Mouse (Mus musculus) liver, embryonic 13.5 days (tissue): Measurements from ENCODE around the gene Car7. TPM values are rescaled to one million over a fixed set of nuclear protein-coding genes. Genes with fewer than 3 reads are reported as not detected.
"Not testable (repeated sequence)": the region's sequence is repeated elsewhere in the genome, so short reads cannot be mapped to it uniquely, and the experiment has no call there.

ENCODE experiments used
- ATAC-seq: fragments of 200-750 bp; cut with Nextera tagmentation; 2 replicates; pipeline ENCODE4 v1.8.0; 2017; ENCODE audit warnings: low read depth, mild to moderate bottlenecking, moderate number of reproducible peaks, moderate library complexity
- DNase-seq: peaks from one replicate; pipeline ENCODE4 v3.0.0; 2022
- H3K27ac ChIP-seq: fragments of 300-500 bp; sonication (generic); 2 replicates; pipeline ENCODE4 v1.5.1; 2015; ENCODE audit warnings: moderate library complexity, mild to moderate bottlenecking, inconsistent platforms
- H3K27me3 ChIP-seq: fragments of 300-500 bp; sonication (generic); 2 replicates; pipeline ENCODE4 v1.6.1; 2015; ENCODE audit warnings: mild to moderate bottlenecking, inconsistent platforms
- H3K36me3 ChIP-seq: fragments of 300-500 bp; sonication (generic); 2 replicates; pipeline ENCODE4 v1.6.1; 2015; ENCODE audit warnings: mild to moderate bottlenecking, inconsistent platforms
- H3K4me1 ChIP-seq: fragments of 300-500 bp; sonication (generic); replicated peaks from 2 replicates; pipeline ENCODE4 v1.6.1; 2015; ENCODE audit warnings: inconsistent platforms
- H3K4me2 ChIP-seq: fragments of 300-500 bp; sonication (generic); 2 replicates; pipeline ENCODE4 v1.6.1; 2015; ENCODE audit warnings: inconsistent platforms, mild to moderate bottlenecking, moderate library complexity
- H3K4me3 ChIP-seq: fragments of 300-500 bp; sonication (generic); replicated peaks from 2 replicates; pipeline ENCODE4 v1.5.1; 2015; ENCODE audit warnings: mild to moderate bottlenecking, inconsistent platforms
- H3K9ac ChIP-seq: fragments of 300-500 bp; sonication (generic); 2 replicates; pipeline ENCODE4 v1.6.1; 2015; ENCODE audit warnings: mild to moderate bottlenecking, inconsistent platforms
- H3K9me3 ChIP-seq: fragments of 300-500 bp; sonication (generic); replicated peaks from 2 replicates; pipeline ENCODE4 v1.6.1; 2016; ENCODE audit warnings: inconsistent platforms
- WGBS: fragments of 180-500 bp; shearing (Covaris S2); methylation state at CpG from one replicate; pipeline ENCODE4 v1.1.7; 2015; ENCODE audit not compliant: insufficient replicate concordance; 5-methylcytosine and 5-hydroxymethylcytosine counted together
- polyA plus RNA-seq: library from polyadenylated mRNA; unstranded; fragments of >200 nt; fragmentation: Nextera tagmentation; extraction: Ambion mirVana; gene quantifications from 2 replicates; pipeline ENCODE4 v1.2.1, GENCODE M21; 2015

The Car7 gene
- polyA plus RNA-seq, 1 experiment from 2014 or later: 4.2 TPM

- WGBS: 1% methylated on average over 26 of the region's 26 CpGs
Measured at GRCm38 (mm10) chr8:104570436-104571343, 36.2 kb downstream of the Car7 start.

GRCm38 (mm10) chr8:104576820-104577219, 42.3 kb downstream of the Car7 start:
- H3K36me3 ChIP-seq: no peaks in the 10 kb centered on the region
- no peaks in the 10 kb centered on the region for H3K9me3 ChIP-seq
- H3K4me1 ChIP-seq: no peaks in the 10 kb centered on the region
- no peak for DNase-seq
- no peak overlapping the region for H3K9ac ChIP-seq
- peaks cover 2% of the 10 kb centered on the region; the same call in 1 of the 2 replicates for H3K27me3 ChIP-seq
- 69% methylated on average over 3 of the region's 3 CpGs for WGBS
- no peak for ATAC-seq
- H3K4me3 ChIP-seq: no peak overlapping the region
- no peak overlapping the region for H3K4me2 ChIP-seq
- H3K27ac ChIP-seq: no peak overlapping the region

More at GRCm38 (mm10) chr8:104570436-104571343, 36.2 kb downstream of the Car7 start:
- Histone ChIP-seq H3K27me3 (peaks cover 2% of the 10 kb centered on the region; the same call in 1 of the 2 replicates), H3K9ac (peak overlapping the region; percentile 64), H3K36me3 (no peaks in the 10 kb centered on the region), H3K9me3 (no peaks in the 10 kb centered on the region), H3K4me2 (peak overlapping the region; percentile 89), H3K4me3 (peak overlapping the region; percentile 58), H3K27ac (no peak overlapping the region), H3K4me1 (peaks cover 8% of the 10 kb centered on the region)
- DNase-seq (peak; percentile 69), ATAC-seq (peak; percentile 70)

DNA sequence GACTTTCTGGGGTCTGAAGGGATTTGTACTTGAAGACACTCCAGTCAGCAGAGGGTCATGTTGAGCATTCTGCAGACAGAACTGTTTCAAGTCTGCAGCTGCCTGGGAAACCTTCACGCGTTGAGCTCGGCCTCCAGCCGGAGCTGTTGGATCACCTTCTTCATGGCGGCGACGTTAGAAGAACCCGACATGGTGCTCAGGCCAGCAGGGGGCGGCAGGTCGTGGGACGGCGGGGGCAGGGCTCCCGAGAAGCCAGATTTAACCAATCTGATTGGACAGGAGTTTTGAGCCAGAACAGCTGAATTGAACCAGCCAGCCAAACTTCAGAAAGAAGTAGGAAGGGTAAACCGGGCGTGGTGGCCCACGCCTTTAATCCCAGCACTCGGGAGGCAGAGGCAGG, 43.1 kb downstream of the Car7 start:
- ATAC-seq, H3K27ac ChIP-seq, H3K4me3 ChIP-seq, H3K4me2 ChIP-seq, H3K4me1 ChIP-seq, H3K27me3 ChIP-seq, H3K9me3 ChIP-seq, DNase-seq, H3K9ac ChIP-seq, H3K36me3 ChIP-seq: not testable (repeated sequence)
- WGBS: 68% methylated on average over 17 of the region's 17 CpGs

DNA sequence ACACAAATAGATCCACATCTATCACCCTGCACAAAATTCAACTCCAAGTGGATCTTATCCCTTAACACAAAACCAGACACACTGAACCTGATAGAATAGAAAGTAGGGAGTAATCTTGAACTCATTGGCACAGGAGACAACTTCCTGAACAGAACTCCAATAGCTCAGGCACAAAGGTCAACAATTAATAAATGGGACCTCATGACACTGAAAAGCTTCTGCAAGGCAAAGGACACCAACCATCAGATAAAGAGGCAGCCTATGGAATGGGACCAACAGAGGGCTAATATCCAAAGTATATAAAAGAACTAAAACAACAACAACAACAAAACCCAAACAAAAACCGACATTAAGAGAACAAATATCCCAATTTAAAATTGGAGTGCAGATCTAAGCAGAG, 50.0 kb downstream of the Car7 start:
- Histone ChIP-seq H3K9ac (no peak overlapping the region), H3K9me3 (no peaks in the 10 kb centered on the region), H3K4me1 (no peaks in the 10 kb centered on the region), H3K4me3 (no peak overlapping the region), H3K4me2 (no peak overlapping the region), H3K36me3 (no peaks in the 10 kb centered on the region), H3K27me3 (no peaks in the 10 kb centered on the region), H3K27ac (no peak overlapping the region)
- 34% methylated on average over 1 of the region's 1 CpGs for WGBS
- no peak for ATAC-seq
- DNase-seq: no peak

GRCm38 (mm10) chr8:104590284-104590683, 55.8 kb downstream of the Car7 start:
- ATAC-seq (no peak), DNase-seq (no peak)
- H3K27me3 ChIP-seq: no peaks in the 10 kb centered on the region
- H3K4me2 ChIP-seq: 0 out of 2 replicates have a peak overlapping the region, but pooled peaks have one; percentile 94
- H3K36me3 ChIP-seq: peaks cover 19% of the 10 kb centered on the region
- H3K9ac ChIP-seq: no peak overlapping the region
- H3K4me1 ChIP-seq: peaks cover 29% of the 10 kb centered on the region
- WGBS: 66% methylated on average over 3 of the region's 3 CpGs
- H3K27ac ChIP-seq: peak overlapping the region; percentile 50; the same call in 1 of the 2 replicates
- H3K9me3 ChIP-seq: no peaks in the 10 kb centered on the region
- H3K4me3 ChIP-seq: no peak overlapping the region

- peak within 1 kb of the TSS; percentile 74 for H3K4me3 ChIP-seq
- ATAC-seq: peak; percentile 99
- peaks cover 36% of the 10 kb centered on the region for H3K4me1 ChIP-seq
- peak within 1 kb of the TSS; percentile 79 for H3K27ac ChIP-seq
- peak within 1 kb of the TSS; percentile 77 for H3K9ac ChIP-seq
- H3K9me3 ChIP-seq: no peaks in the 10 kb centered on the region
- H3K4me2 ChIP-seq: peak within 1 kb of the TSS; percentile 94
- WGBS: under 1% methylated on average over 44 of the region's 44 CpGs
- H3K36me3 ChIP-seq: peaks cover 28% of the 10 kb centered on the region
- DNase-seq: peak; percentile 86
- no peaks in the 10 kb centered on the region for H3K27me3 ChIP-seq
Measured at GRCm38 (mm10) chr8:104591133-104591834, 56.8 kb downstream of the Car7 start, which contains the start of gene Pdp2. Gene Pdp2, plus strand, starts transcription at chr8:104591451.

- no peak for DNase-seq
- Histone ChIP-seq H3K9ac (peak overlapping the region; percentile 77), H3K27ac (peak overlapping the region; percentile 79), H3K27me3 (no peaks in the 10 kb centered on the region), H3K36me3 (peaks cover 33% of the 10 kb centered on the region), H3K4me2 (peak overlapping the region; percentile 94), H3K9me3 (no peaks in the 10 kb centered on the region), H3K4me3 (peak overlapping the region; percentile 74), H3K4me1 (peaks cover 37% of the 10 kb centered on the region)
- WGBS: 6% methylated on average over 9 of the region's 9 CpGs
- no peak for ATAC-seq
Measured at GRCm38 (mm10) chr8:104591856-104592255, 57.4 kb downstream of the Car7 start.

DNA sequence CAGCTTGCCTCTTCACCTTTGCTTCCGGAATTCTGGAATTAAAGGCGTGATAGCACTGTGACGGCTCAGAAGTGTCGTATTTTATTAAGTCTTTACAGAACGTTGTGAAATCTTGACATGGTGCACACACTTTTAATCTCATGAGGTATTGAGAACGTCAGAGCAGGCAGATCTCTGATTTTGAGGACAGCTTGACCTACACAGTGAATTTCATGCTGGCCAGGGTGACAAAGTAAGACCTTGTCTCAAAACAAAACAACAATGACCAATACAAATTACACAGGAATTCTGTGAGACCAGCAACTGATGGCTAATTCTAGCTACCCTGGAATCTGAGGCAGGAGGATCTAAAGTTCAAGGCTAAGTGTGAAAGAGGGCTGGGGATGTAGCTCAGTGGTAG, 58.1 kb downstream of the Car7 start:
- Histone ChIP-seq H3K27me3 (no peaks in the 10 kb centered on the region), H3K9me3 (no peaks in the 10 kb centered on the region), H3K27ac (no peak overlapping the region), H3K4me3 (0 out of 2 replicates have a peak overlapping the region, but pooled peaks have one; percentile 74), H3K4me1 (peaks cover 37% of the 10 kb centered on the region), H3K9ac (no peak overlapping the region), H3K4me2 (peak overlapping the region; percentile 94), H3K36me3 (peaks cover 33% of the 10 kb centered on the region)
- ATAC-seq (no peak), DNase-seq (no peak)
- 71% methylated on average over 6 of the region's 6 CpGs for WGBS

DNA sequence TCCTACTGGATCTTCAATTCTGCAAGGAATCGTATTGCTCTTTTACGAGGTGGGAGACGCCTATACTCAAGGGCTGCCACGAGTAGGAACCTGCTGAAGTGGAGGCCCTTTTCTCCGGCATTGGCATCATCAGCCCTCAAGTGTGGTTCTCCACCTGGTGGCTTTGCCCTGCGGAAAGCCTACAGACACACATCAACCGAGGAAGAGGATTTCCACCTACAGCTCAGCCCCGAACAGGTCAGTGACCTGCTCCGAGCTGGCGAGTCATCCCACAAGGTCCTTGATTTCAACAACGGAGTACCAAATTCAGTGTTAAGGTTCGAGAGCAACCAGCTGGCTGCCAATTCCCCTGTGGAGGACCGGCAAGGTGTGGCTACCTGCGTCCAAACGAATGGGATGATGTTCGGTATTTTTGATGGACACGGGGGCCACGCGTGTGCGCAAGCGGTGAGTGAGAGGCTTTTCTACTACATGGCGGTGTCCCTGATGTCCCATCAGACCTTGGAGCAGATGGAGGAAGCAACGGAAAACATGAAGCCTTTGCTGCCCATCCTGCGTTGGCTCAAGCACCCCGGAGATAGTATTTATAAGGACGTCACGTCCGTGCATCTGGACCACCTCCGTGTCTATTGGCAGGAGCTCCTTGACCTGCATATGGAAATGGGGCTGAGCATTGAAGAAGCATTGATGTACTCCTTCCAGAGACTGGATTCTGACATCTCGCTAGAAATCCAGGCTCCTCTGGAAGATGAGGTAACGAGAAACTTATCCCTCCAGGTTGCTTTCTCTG, 59.2 kb downstream of the Car7 start:
- Histone ChIP-seq H3K9me3 (no peaks in the 10 kb centered on the region), H3K4me1 (peaks cover 37% of the 10 kb centered on the region), H3K27ac (no peak overlapping the region), H3K4me2 (no peak overlapping the region), H3K27me3 (no peaks in the 10 kb centered on the region), H3K4me3 (no peak overlapping the region), H3K36me3 (peaks cover 33% of the 10 kb centered on the region), H3K9ac (no peak overlapping the region)
- ATAC-seq: no peak
- WGBS: 91% methylated on average over 31 of the region's 31 CpGs
- no peak for DNase-seq

DNA sequence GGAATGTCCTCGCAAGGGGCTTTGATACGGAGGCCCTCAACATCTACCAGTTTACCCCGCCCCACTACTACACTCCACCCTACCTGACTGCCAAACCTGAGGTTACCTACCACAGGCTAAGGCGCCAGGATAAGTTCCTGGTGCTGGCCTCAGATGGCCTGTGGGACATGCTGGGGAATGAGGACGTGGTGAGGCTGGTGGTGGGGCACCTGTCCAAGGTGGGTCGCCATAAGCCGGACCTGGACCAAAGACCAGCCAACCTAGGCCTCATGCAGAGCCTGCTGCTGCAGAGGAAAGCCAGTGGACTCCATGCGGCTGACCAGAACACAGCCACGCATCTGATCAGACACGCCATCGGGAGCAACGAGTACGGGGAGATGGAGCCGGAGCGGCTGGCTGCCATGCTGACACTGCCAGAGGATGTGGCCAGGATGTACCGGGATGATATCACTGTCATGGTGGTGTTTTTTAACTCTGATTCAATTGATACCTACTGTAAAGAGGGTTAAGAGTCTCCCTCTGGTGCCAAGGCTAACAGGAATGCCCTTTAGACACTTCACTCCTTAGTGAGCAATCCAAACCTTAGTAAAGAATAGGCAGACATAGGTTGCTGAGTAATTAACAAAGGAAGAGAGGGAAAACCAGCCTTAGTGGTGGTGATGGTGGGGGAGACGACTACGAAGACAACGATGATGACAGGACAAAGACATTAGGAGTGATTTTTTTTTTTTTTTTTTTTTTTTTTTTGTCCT, 60.3 kb downstream of the Car7 start:
- Histone ChIP-seq H3K27ac (no peak overlapping the region), H3K9me3 (no peaks in the 10 kb centered on the region), H3K4me3 (no peak overlapping the region), H3K9ac (no peak overlapping the region), H3K27me3 (no peaks in the 10 kb centered on the region), H3K36me3 (peaks cover 33% of the 10 kb centered on the region), H3K4me1 (peaks cover 37% of the 10 kb centered on the region), H3K4me2 (no peak overlapping the region)
- WGBS: 86% methylated on average over 19 of the region's 19 CpGs
- DNase-seq (no peak), ATAC-seq (no peak)
